Mouse (Mus musculus): ENCODE measurements around the gene Thap7. TPM values are rescaled to one million over a fixed set of nuclear protein-coding genes. Genes with fewer than 3 reads are reported as not detected.

Gene Thap7
- polyA plus RNA-seq, 1 experiment from 2014 or later = 65.3 TPM

DNA sequence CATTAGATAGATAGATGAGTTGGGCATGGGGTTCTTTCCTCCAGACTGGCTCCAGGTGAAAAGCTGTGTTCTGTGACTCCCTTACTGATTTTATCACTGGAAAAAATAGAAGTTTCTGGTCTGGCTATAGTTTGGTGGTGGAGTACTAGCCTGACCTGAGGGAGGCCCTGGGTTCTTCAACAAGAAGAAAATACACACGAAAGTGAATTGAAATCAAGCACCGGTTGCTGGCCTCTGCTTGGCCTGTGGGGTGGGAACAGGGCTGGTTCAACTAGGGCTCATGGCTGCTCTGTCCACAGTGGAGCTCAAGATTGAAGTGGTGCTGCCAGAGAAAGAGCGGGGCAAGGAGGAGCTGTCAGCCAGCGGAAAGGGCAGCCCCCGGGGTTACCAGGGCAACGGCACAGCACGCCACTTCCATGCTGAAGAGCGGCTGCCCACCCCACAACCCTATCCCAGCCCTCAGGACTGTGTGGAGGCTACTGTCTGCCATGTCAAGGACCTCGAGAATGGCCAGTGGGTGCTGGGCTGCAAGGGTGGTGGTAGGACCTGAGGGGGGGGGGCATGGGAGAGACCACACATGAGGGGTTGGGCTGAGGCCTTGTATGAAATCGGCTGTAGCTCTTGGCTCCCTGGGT is 31.6 kb downstream of the Thap7 start:
- no peaks in the 10 kb centered on the region for H3K9me3 ChIP-seq
- peaks cover 20% of the 10 kb centered on the region for H3K4me1 ChIP-seq
- no peak overlapping the region for H3K4me3 ChIP-seq
- 9% methylated on average over 10 of the region's 10 CpGs for WGBS
- no peak overlapping the region for H3K27ac ChIP-seq
- peak; percentile 86 for ATAC-seq (replicated peaks)
- no peaks in the 10 kb centered on the region for H3K36me3 ChIP-seq (replicated peaks)
- H3K4me2 ChIP-seq = peak overlapping the region; percentile 21; the same call in 1 of the 2 replicates
- no peak overlapping the region for H3K9ac ChIP-seq
- H3K27me3 ChIP-seq (replicated peaks) = no peaks in the 10 kb centered on the region

DNA sequence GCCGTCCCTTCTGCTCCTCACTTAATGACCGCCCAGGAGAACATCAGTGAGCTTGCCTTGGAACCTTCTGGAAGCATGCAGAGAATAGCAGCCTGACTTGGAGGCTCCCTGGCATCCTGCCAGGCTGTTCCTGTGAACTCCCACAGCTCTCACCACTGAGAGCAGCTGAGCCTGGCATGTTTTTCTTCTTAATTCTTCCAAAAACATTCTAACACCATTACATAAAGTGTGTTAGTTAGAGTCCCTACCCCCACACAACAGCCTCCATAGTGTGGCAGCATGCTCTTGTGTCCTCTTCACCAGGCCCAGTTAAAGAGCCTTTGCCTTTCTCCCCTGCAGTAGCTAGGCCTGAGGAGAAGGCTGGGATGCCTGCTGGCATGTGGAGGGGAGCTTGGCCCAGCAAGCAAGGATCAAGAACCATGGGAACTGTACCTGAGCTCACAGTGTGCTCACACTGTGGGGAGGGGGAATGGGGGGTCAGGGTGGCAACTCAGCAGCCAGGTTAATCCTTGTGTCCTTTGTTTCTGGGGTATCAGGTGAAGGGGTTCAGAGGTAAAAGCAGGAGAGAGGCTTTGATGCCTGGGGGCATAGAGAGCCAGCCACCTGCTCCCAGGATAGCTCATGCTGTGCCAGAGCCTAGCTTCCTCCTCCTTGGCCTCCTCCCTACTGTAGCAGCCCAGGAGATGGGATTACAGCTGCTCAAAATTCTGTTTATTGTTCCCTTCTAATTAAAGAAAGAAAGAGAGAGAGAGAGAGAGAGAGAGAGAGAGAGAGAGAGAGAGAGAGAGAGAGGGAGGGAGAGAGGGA is 34.2 kb downstream of the Thap7 start:
- WGBS = 67% methylated on average over 2 of the region's 2 CpGs
- Histone ChIP-seq H3K4me2 (no peak overlapping the region), H3K4me1 (peaks cover 20% of the 10 kb centered on the region), H3K36me3 (replicated peaks) (no peaks in the 10 kb centered on the region), H3K27me3 (replicated peaks) (no peaks in the 10 kb centered on the region), H3K27ac (peak overlapping the region; percentile 49), H3K9ac (no peak overlapping the region), H3K9me3 (no peaks in the 10 kb centered on the region), H3K4me3 (no peak overlapping the region)
- ATAC-seq (replicated peaks) = peak; percentile 27; the same call in 1 of the 2 replicates

DNA sequence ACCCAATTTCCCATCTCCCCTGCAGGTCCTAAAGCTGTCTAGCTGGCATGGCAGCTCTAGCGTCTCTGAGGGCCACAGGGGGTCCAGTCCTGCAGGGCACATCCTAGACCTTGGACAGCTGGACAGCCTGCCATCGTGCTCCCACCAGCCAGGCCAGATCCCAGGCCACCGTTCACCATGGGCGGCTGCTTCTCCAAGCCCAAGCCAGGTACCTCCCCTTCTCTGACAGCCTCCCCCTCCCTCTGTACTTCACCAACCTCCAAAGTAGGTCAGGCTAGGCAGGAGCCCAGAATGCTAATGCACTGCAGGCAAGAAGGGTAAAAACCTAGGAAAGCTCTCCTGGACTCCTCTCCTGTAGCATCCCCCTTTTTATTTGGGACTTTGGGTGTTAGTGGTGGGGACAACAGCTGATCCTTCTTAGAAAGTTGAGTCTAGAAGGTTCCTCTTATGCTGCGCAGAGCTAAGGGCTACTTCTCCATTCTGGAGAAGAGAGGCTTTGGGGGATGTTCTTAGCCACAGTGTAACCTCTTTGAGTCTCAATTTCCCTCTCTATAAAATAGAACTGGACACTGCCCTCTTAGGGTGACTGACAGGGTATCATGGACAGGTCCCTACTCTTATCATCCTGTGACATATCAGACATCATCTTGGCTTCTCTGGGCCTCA is 38.9 kb downstream of the Thap7 start:
- no peak for ATAC-seq (replicated peaks)
- H3K9ac ChIP-seq = no peak overlapping the region
- no peak overlapping the region for H3K4me3 ChIP-seq
- H3K27ac ChIP-seq = no peak overlapping the region
- no peaks in the 10 kb centered on the region for H3K36me3 ChIP-seq (replicated peaks)
- 74% methylated on average over 5 of the region's 5 CpGs for WGBS
- no peak overlapping the region for H3K4me2 ChIP-seq
- H3K27me3 ChIP-seq (replicated peaks) = peaks cover 9% of the 10 kb centered on the region
- H3K9me3 ChIP-seq = no peaks in the 10 kb centered on the region
- peaks cover 17% of the 10 kb centered on the region for H3K4me1 ChIP-seq

DNA sequence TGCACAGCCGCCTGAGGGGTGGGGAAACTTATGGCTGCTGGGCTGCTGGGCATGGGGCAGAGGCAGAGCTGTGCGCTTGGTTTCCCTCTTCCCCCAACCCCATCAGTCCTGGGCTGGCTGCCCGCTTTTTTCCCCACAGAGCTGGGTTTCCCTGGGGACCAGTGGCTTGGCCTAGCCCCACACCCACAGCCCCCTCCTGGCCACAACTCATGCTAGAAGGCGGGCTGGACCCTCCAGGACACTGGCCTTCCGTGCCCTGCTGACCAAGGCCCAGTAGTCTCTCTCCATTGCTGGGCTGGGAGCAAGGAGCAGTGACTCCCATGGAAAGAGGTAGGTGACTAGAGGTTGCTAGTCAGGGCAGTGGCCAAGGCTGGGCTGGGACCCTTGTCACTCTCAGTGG is 39.8 kb downstream of the Thap7 start:
- Histone ChIP-seq H3K4me3 (no peak overlapping the region), H3K27me3 (replicated peaks) (peaks cover 9% of the 10 kb centered on the region), H3K9me3 (no peaks in the 10 kb centered on the region), H3K4me2 (no peak overlapping the region), H3K36me3 (replicated peaks) (no peaks in the 10 kb centered on the region), H3K27ac (no peak overlapping the region), H3K9ac (no peak overlapping the region), H3K4me1 (peaks cover 14% of the 10 kb centered on the region)
- ATAC-seq (replicated peaks) = no peak
- WGBS = 84% methylated on average over 5 of the region's 5 CpGs

DNA sequence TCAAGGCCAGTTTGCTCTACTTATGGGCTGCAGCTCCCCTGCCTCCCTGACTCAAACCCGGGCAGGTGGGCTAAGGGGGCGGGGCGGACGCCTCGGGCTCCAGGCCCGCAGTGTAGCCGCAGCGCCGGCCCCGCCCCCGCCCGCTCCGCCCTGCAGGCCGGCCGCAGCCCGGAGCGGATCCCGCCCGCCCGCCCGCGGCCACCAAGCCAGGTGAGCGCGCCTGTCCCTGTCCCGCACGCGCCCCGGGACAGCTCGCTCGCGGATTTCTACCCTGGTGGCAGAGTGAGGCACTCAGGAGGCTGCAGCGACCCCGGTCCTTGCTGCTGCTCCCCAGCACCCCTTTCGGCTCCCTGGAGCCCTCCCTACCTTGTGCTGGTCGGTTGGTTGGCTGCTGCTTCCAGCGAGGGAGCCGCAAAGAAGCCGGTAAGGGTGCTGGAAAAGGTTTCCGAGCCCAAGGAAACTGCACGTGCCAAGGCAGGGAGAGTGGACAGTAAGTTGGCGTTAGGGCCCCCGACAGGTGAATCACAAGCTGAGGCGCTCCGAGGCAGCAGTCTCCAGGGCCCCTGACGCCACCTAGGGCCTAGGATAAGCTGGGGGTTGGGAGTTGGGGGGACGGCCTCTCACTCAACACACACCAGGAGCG is 41.3 kb downstream of the Thap7 start, which contains the start of gene Aifm3:
Gene Aifm3, plus strand, starts transcription at position 143 of the 643 bp plus-strand sequence.
- Histone ChIP-seq H3K27me3 (replicated peaks) (peaks cover 9% of the 10 kb centered on the region), H3K4me1 (peaks cover 14% of the 10 kb centered on the region), H3K9ac (peak within 1 kb of the TSS; percentile 37), H3K4me3 (peak within 1 kb of the TSS; percentile 37), H3K9me3 (no peaks in the 10 kb centered on the region), H3K4me2 (peak within 1 kb of the TSS; percentile 65), H3K36me3 (replicated peaks) (peaks cover 8% of the 10 kb centered on the region), H3K27ac (no peak within 1 kb of the TSS)
- 1% methylated on average over 45 of the region's 47 CpGs for WGBS
- peak; percentile 62 for ATAC-seq (replicated peaks)

DNA sequence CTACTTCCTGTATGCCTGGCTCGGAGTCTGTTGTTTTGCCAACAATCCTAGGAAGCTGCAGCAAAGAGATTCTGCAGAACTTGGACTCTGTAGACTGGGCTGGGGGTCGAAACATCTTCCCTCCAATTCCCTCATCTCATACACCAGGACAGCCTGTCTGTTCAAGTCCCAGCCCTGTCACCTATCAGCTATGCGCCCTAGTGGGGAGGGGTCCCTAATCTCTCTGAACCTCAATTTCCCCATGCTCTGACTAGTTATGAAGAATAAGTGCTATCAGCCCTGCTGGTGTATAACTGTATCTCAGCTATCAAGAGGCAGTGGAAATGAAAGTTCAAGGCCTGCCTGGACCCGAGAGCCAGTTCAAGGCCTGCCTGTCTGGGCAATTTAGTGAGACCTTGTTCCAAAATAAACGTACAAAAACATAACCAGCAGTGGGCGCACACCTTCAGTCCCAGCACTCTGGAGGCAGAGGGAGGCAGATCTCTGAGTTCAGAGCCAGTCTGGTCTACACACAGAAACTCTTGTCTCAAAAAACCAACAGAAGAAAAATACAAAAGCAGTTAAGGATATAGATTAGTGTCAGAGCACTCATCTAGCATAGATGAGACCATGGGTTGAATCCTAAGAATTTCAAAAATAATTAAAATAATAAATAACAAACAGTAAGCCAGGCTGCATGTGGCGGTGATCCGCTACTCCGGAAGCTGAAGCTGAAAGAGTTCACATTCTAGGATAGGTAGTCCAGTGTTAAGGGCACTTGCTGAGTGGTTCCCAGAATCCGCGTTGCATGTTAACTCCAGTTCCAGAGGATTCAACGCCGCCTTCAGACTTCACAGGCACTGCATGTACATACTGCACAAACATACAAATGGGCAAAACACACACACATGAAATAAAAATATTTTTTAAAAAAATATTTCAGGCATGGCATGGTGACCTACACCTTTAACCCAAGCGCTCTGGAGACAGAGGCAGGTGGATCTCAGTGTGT is 42.2 kb downstream of the Thap7 start:
- Histone ChIP-seq H3K9me3 (no peaks in the 10 kb centered on the region), H3K4me2 (peak overlapping the region; percentile 65), H3K27me3 (replicated peaks) (peaks cover 9% of the 10 kb centered on the region), H3K9ac (peak overlapping the region; percentile 37), H3K4me3 (peak overlapping the region; percentile 37), H3K4me1 (peaks cover 14% of the 10 kb centered on the region), H3K27ac (no peak overlapping the region), H3K36me3 (replicated peaks) (peaks cover 16% of the 10 kb centered on the region)
- WGBS = 46% methylated on average over 14 of the region's 14 CpGs
- ATAC-seq (replicated peaks) = 0 out of 2 replicates have a peak, but pooled peaks have one; percentile 15

DNA sequence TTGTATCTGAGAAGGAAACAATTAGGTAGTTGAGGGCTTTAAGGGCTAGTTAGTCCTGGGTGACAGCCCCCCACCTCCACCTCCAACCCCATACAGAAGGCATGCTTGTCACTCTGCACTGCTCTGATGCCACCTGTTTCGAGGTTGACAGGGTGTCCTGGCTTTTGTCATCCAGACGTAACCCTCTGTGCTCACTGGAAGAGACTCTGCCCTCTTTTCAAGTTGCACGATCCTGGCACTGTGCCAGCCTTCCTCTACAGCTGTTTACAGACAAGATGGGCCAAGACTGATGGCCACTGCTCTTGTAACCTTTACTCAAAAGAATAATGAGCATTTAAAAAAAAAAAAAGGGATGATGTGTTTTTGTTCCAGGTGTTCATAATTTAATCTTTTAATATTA is 44.4 kb downstream of the Thap7 start:
- 28% methylated on average over 3 of the region's 3 CpGs for WGBS
- no peak overlapping the region for H3K9ac ChIP-seq
- ATAC-seq (replicated peaks) = no peak

DNA sequence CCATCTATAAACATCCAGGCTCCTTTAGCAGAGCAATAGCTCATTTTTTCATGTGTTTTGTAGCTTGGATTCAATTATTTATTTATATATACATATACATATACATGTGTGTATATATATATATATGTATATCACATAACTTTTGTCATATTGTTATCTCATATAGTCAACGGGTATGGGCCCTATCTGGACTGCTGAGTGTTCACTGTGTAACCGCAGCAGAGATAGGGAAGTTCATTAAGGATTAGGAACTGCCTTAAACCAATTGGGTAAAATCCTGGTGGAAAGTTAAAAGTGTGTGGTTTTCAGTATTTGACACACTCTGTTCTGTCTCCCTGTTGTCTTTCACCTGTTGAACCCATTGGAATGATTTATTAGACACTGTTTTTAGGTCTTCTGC is 49.5 kb downstream of the Thap7 start:
- Histone ChIP-seq H3K36me3 (replicated peaks) (peaks cover 19% of the 10 kb centered on the region), H3K27me3 (replicated peaks) (no peaks in the 10 kb centered on the region), H3K27ac (no peak overlapping the region), H3K9me3 (no peaks in the 10 kb centered on the region), H3K4me2 (no peak overlapping the region), H3K4me3 (no peak overlapping the region), H3K9ac (no peak overlapping the region), H3K4me1 (peaks cover 18% of the 10 kb centered on the region)
- no peak for ATAC-seq (replicated peaks)
- 96% methylated on average over 2 of the region's 2 CpGs for WGBS

More for the DNA sequence above, 44.4 kb downstream of the Thap7 start:
- Histone ChIP-seq H3K4me2 (no peak overlapping the region), H3K4me3 (no peak overlapping the region), H3K27ac (no peak overlapping the region), H3K4me1 (peaks cover 14% of the 10 kb centered on the region), H3K27me3 (replicated peaks) (peaks cover 9% of the 10 kb centered on the region), H3K36me3 (replicated peaks) (peaks cover 19% of the 10 kb centered on the region), H3K9me3 (no peaks in the 10 kb centered on the region)

DNA sequence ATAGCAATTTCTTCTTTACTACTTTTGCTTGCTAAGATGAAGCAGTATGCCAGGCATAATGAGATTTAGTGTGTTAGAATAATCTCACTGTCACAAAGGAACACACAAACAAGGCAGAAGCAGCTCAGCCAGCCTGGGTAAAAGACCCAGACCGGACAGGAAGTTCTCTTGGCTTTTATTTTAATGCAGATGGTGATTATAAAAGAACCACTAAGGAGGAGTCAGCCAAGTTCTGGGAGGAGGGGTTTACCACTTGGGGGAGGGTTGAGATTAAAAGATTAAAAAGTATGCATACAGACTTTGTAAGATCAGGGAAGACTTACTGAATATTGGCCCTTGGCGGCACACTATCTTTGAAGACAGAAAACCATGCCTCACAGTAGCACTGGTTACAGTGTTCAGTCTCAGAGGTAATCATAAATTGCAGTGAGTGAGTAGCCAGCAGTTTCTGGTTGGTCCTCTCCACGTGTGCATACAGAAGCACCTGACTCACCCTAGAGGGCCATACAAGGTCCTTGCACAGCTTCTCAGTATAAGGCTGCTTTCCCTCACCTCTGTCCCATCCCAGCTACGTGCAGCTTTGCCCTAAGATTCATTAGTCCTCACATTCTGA is 52.5 kb downstream of the Thap7 start:
- H3K9me3 ChIP-seq = no peaks in the 10 kb centered on the region

More for the DNA sequence above, 52.5 kb downstream of the Thap7 start:
- Histone ChIP-seq H3K9ac (no peak overlapping the region), H3K36me3 (replicated peaks) (no peaks in the 10 kb centered on the region), H3K4me2 (no peak overlapping the region), H3K4me1 (peaks cover 17% of the 10 kb centered on the region), H3K4me3 (no peak overlapping the region), H3K27ac (0 out of 2 replicates have a peak overlapping the region, but pooled peaks have one; percentile 14), H3K27me3 (replicated peaks) (no peaks in the 10 kb centered on the region)
- ATAC-seq (replicated peaks) = no peak
- 73% methylated on average over 4 of the region's 4 CpGs for WGBS
